8 mouse cellular contexts compared by ENCODE assay signal in genomic region chr8:71881618-71882274, GRCm38 (mm10). TPM values are rescaled to one million over a fixed set of nuclear protein-coding genes. Genes with fewer than 3 reads are reported as not detected.
DNase-seq lines count a peak whose midpoint lies in the region; ATAC-seq and TF ChIP-seq lines count a peak whose summit lies in the region.

TSS of gene Zfp709 (plus strand) at chr8:71882019.

- peak within 1 kb of the TSS; percentile 82 for H3K4me2 ChIP-seq in hindbrain, embryonic 16.5 days (ENCODE audit: low read length)

- H3K27ac ChIP-seq in cortical plate, adult 2 months (ENCODE audit: insufficient read depth, low read length) = peak within 1 kb of the TSS; percentile 11
- H3K27ac ChIP-seq in gastrocnemius, adult 2 months = peak within 1 kb of the TSS; percentile 88
- peak within 1 kb of the TSS; percentile 78 for H3K27ac ChIP-seq in hindbrain, embryonic 16.5 days (ENCODE audit: low read depth, low read length)

- intact Hi-C loops in gastrocnemius, adult 2 months (cut with DNase I) = no loop called here

- no peak for TF ChIP-seq CTCF in cortical plate, adult 2 months (IDR thresholded peaks at IDR 0.05; ENCODE audit: extremely low read depth, insufficient read depth, low read length)
- no peak for TF ChIP-seq CTCF in gastrocnemius, adult 2 months (IDR thresholded peaks at IDR 0.05)

- H3K36me3 ChIP-seq in hindbrain, embryonic 16.5 days (ENCODE audit: control insufficient read depth, insufficient read depth, low read length) = peaks cover 13% of the 10 kb centered on the region

- TF ChIP-seq POLR2A in cortical plate, adult 2 months (IDR thresholded peaks at IDR 0.05; ENCODE audit: extremely low read depth, insufficient read depth, low read length) = no peak; the same call in 1 of the 2 replicates

- peak; percentile 98 for ATAC-seq in hindbrain, embryonic 16.5 days

- peaks cover 13% of the 10 kb centered on the region for H3K9me3 ChIP-seq in hindbrain, embryonic 16.5 days (ENCODE audit: control insufficient read depth, low read length)

- peak within 1 kb of the TSS; percentile 94 for H3K9ac ChIP-seq in hindbrain, embryonic 16.5 days (ENCODE audit: low read depth, low read length)

- H3K4me3 ChIP-seq in cortical plate, adult 2 months (ENCODE audit: insufficient read depth, low read length) = peak within 1 kb of the TSS; percentile 61
- H3K4me3 ChIP-seq in gastrocnemius, adult 2 months = peak within 1 kb of the TSS; percentile 87
- peak within 1 kb of the TSS; percentile 70 for H3K4me3 ChIP-seq in hindbrain, embryonic 16.5 days (ENCODE audit: low read length)

- no peaks in the 10 kb centered on the region for H3K27me3 ChIP-seq in hindbrain, embryonic 16.5 days (replicated peaks; ENCODE audit: control insufficient read depth, insufficient read depth, low read length)

- no peaks in the 10 kb centered on the region for H3K4me1 ChIP-seq in cortical plate, adult 2 months (ENCODE audit: control insufficient read depth, insufficient read depth, low read length)
- no peaks in the 10 kb centered on the region; the same call in 1 of the 2 replicates for H3K4me1 ChIP-seq in hindbrain, embryonic 16.5 days (ENCODE audit: control insufficient read depth, insufficient read depth, low read depth, low read length)

- DNase-seq in adrenal gland, adult (ENCODE audit: inconsistent age in 2 of 2, low spot score in 1 of 2) = peak; percentile 80 to 92
- peak; percentile 78 for DNase-seq in gastrocnemius, adult 2 months
- peak; percentile 51 to 65 for DNase-seq in left cerebral cortex, adult 18-20 months (ENCODE audit: low spot score in 2 of 2)
- peak; percentile 76 to 82 for DNase-seq in lung, postnatal 4 days
- DNase-seq in retina, postnatal 1 day = peak; percentile 84
- peak; percentile 69 for DNase-seq in thymus, postnatal 4 days

- 3% methylated on average over 44 of the region's 45 CpGs for WGBS in hindbrain, embryonic 16.5 days

RNA-seq across cellular contexts. Expression of gene Zfp709, which starts in this region (rescaled TPM):
- polyA plus RNA-seq in cortical plate, adult 2 months (2012; rRNA removed) = 2.9 TPM in 2 replicates
- total RNA-seq in gastrocnemius, adult 2 months (2021) = 1 to 10 TPM; 2.3 to 2.4 TPM
- polyA plus RNA-seq in hindbrain, embryonic 16.5 days (2015; fragmentation: Nextera tagmentation; extraction: Ambion mirVana) = 7.3 and 7.6 TPM in 2 replicates
- 10 to 100 TPM in 1 of 2 experiments, 1 to 10 TPM in 1; 9.8 to 10.9 TPM for total RNA-seq in left cerebral cortex, adult 18-20 months (2021)

Comparison
In these comparisons a context has a peak if more than half of its experiments do, and no peak if none do; other contexts are left out.
1. Peak in every context shown above with its lines: DNase-seq, ATAC-seq, H3K4me3 ChIP-seq and H3K27ac ChIP-seq.
2. H3K27ac ChIP-seq: peak in every context shown above with its lines; median percentile 88 in gastrocnemius, adult 2 months; 78 in hindbrain, embryonic 16.5 days; 11 in cortical plate, adult 2 months.